Mouse (Mus musculus): ENCODE measurements around the gene Cfap54.
A peak's percentile ranks its signal among the peaks of the same experiment; 100 is the strongest.

Cfap54 gene

GRCm38 (mm10) chr10:93053315-93053714, 28.1 kb downstream of the Cfap54 start:
- no peak for DNase-seq (ENCODE audit: low spot score)

- peak; percentile 80 for DNase-seq (ENCODE audit: low spot score)
These were observed 30.2 kb downstream of the Cfap54 start for GRCm38 (mm10) chr10:93051016-93051726.

- no peak for DNase-seq (ENCODE audit: low spot score)
These were observed 30.8 kb downstream of the Cfap54 start for GRCm38 (mm10) chr10:93050571-93050970.

GRCm38 (mm10) chr10:93043195-93043594, 38.2 kb downstream of the Cfap54 start:
- no peak for DNase-seq (ENCODE audit: low spot score)

- DNase-seq (ENCODE audit: low spot score), result no peak
These were observed 39.6 kb downstream of the Cfap54 start for GRCm38 (mm10) chr10:93041850-93042249.

- DNase-seq (ENCODE audit: low spot score), result no peak
These were observed 40.0 kb downstream of the Cfap54 start for GRCm38 (mm10) chr10:93041392-93041791.

- DNase-seq (ENCODE audit: low spot score), result no peak
These were observed 44.9 kb downstream of the Cfap54 start for GRCm38 (mm10) chr10:93036532-93036931.

- no peak for DNase-seq (ENCODE audit: low spot score)
These were observed 45.9 kb downstream of the Cfap54 start for GRCm38 (mm10) chr10:93035489-93035888.

GRCm38 (mm10) chr10:93023295-93023694, 58.1 kb downstream of the Cfap54 start:
- no peak for DNase-seq (ENCODE audit: low spot score)

- peak; percentile 86 for DNase-seq (ENCODE audit: low spot score)
These were observed 67.2 kb downstream of the Cfap54 start for GRCm38 (mm10) chr10:93014059-93014795.

- no peak for DNase-seq (ENCODE audit: low spot score)
These were observed 70.3 kb downstream of the Cfap54 start for GRCm38 (mm10) chr10:93011085-93011484.

GRCm38 (mm10) chr10:93006970-93007369, 74.4 kb downstream of the Cfap54 start:
- no peak for DNase-seq (ENCODE audit: low spot score)

GRCm38 (mm10) chr10:93006405-93006804, 75.0 kb downstream of the Cfap54 start:
- no peak for DNase-seq (ENCODE audit: low spot score)

GRCm38 (mm10) chr10:92998536-92998935, 82.9 kb downstream of the Cfap54 start:
- no peak for DNase-seq (ENCODE audit: low spot score)

- DNase-seq (ENCODE audit: low spot score), result no peak
These were observed 86.2 kb downstream of the Cfap54 start for GRCm38 (mm10) chr10:92995186-92995585.

GRCm38 (mm10) chr10:92994340-92994739, 87.1 kb downstream of the Cfap54 start:
- no peak for DNase-seq (ENCODE audit: low spot score)

- no peak for DNase-seq (ENCODE audit: low spot score)
These were observed 88.9 kb downstream of the Cfap54 start for GRCm38 (mm10) chr10:92992526-92992925.

GRCm38 (mm10) chr10:92990576-92990975, 90.8 kb downstream of the Cfap54 start:
- DNase-seq (ENCODE audit: low spot score), result no peak

- DNase-seq (ENCODE audit: low spot score), result no peak
These were observed 116.3 kb downstream of the Cfap54 start for GRCm38 (mm10) chr10:92965134-92965533.

- no peak for DNase-seq (ENCODE audit: low spot score)
These were observed 131.4 kb downstream of the Cfap54 start for GRCm38 (mm10) chr10:92950044-92950443.

GRCm38 (mm10) chr10:92942848-92943645, 138.4 kb downstream of the Cfap54 start:
- peak; percentile 23 for DNase-seq (ENCODE audit: low spot score)

- DNase-seq (ENCODE audit: low spot score), result no peak
These were observed 139.8 kb downstream of the Cfap54 start for GRCm38 (mm10) chr10:92941616-92942015.
